Mouse (Mus musculus): ENCODE data around the gene Gpatch8. TPM values are rescaled to one million over a fixed set of nuclear protein-coding genes. Genes with fewer than 3 reads are reported as not detected.
A peak's percentile ranks its signal among the peaks of the same experiment; 100 is the strongest.

Gene Gpatch8
- polyA plus RNA-seq, 1 experiment from 2014 or later: 18.9 TPM

DNA sequence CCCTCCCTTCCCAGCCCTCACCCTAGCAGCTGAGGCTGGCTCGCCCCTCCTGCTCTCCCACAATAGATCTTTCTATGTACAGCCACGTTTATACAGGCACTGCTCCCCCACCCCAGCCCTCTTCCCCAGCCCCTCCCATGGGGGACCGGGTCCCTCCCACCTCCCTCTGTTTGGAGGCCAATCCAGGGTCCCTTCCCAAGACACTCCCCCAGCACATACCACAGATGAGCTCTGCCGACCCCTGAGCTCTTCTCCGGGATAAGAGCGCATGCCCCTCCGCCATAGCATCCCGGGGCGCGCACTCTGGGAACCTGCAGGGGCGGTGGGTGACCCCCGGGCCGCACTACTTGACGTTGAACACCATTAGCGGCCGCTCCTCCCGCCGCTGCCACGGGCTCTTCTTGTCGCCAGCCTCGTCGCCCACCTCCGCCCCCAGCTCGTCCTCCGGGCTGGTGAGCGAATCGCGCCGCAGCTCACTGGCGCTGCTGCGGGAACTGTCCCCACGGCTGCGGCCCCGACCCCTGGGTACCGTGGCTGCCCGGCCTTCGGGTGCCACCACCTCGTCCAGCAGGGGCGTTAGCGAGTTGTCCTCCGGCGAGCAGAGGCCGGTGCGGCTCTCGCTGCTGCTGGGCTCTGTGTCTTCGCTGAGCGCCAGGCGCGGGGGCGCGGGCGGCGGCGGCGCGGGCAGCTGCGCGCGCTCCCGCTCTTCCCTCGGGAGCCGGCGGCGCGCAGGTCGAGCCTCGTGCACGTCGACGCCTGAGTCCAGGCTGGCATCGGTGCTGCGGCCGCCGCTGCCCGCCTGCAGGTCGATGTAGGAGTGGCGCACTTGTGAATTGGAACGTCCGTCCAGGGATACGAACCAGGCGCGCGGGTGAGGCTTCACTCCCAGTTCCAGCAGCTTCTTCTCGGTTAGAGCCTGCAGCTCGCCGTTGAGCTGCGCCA is 118.8 kb downstream of the Gpatch8 start:
- Histone ChIP-seq H3K9me3 (ENCODE audit: control insufficient read depth) (no peaks in the 10 kb centered on the region), H3K9ac (ENCODE audit: low read depth, low read length) (peak overlapping the region; percentile 51), H3K36me3 (ENCODE audit: control insufficient read depth, insufficient read depth) (peaks cover 50% of the 10 kb centered on the region), H3K27me3 (replicated peaks; ENCODE audit: control insufficient read depth, insufficient read depth, low read length) (0 out of 2 replicates have a peak, but pooled peaks cover 11% of the 10 kb centered on the region), H3K27ac (ENCODE audit: low read depth, low read length) (no peak overlapping the region; the same call in 1 of the 2 replicates), H3K4me3 (ENCODE audit: low read depth, low read length) (peak overlapping the region; percentile 52), H3K4me2 (replicated peaks; ENCODE audit: low read depth) (peak overlapping the region; percentile 98), H3K4me1 (replicated peaks; ENCODE audit: control insufficient read depth, insufficient read depth, low read length) (peaks cover 6% of the 10 kb centered on the region; the same call in 1 of the 2 replicates)
- ATAC-seq: peak; percentile 49
- TF ChIP-seq CTCF (IDR thresholded peaks at IDR 0.05; ENCODE audit: low read depth): peak; percentile 69
- WGBS: 13% methylated on average over 86 of the region's 87 CpGs

DNA sequence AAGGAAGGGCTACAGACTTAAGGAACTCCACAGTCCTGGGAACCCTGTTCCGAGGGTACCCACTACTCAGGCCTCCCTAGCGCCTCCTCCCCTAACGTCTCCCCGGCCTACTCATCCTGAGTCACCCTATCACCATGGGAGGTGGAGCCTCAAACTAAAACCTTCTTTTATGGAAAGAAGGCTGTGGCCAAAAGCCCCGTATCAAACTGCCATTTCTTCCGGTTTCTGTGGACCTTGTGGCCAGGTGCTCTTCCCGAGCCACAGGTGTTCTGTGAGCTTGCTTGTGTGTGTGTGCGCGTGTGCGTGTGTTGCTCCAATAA is 119.8 kb downstream of the Gpatch8 start:
- Histone ChIP-seq H3K4me2 (replicated peaks; ENCODE audit: low read depth) (no peak overlapping the region), H3K4me1 (replicated peaks; ENCODE audit: control insufficient read depth, insufficient read depth, low read length) (peaks cover 6% of the 10 kb centered on the region; the same call in 1 of the 2 replicates), H3K4me3 (ENCODE audit: low read depth, low read length) (no peak overlapping the region), H3K27me3 (replicated peaks; ENCODE audit: control insufficient read depth, insufficient read depth, low read length) (0 out of 2 replicates have a peak, but pooled peaks cover 11% of the 10 kb centered on the region), H3K27ac (ENCODE audit: low read depth, low read length) (no peak overlapping the region), H3K9me3 (ENCODE audit: control insufficient read depth) (no peaks in the 10 kb centered on the region), H3K36me3 (ENCODE audit: control insufficient read depth, insufficient read depth) (peaks cover 50% of the 10 kb centered on the region), H3K9ac (ENCODE audit: low read depth, low read length) (no peak overlapping the region)
- 76% methylated on average over 10 of the region's 10 CpGs for WGBS
- TF ChIP-seq CTCF (IDR thresholded peaks at IDR 0.05; ENCODE audit: low read depth): no peak
- ATAC-seq: no peak

DNA sequence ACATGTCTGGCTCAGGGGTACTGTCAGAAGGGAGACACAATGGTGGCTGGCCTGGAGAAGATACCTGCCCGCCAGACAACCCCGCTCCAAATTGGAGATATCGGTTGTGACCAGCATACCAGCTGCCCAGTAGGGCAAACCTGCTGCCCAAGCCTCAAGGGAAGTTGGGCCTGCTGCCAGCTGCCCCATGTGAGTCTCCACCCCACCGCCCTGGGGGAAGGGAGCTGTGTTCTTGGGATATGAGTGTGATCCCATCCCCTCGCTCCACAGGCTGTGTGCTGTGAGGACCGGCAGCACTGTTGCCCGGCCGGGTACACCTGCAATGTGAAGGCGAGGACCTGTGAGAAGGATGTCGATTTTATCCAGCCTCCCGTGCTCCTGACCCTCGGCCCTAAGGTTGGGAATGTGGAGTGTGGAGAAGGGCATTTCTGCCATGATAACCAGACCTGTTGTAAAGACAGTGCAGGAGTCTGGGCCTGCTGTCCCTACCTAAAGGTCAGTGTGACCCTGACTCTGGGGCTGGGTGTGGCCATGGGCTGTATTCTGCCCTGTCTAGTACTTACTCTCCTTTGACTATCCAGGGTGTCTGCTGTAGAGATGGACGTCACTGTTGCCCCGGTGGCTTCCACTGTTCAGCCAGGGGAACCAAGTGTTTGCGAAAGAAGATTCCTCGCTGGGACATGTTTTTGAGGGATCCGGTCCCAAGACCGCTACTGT is 120.3 kb downstream of the Gpatch8 start:
- no peak for ATAC-seq
- Histone ChIP-seq H3K27ac (ENCODE audit: low read depth, low read length) (no peak overlapping the region), H3K9me3 (ENCODE audit: control insufficient read depth) (no peaks in the 10 kb centered on the region), H3K36me3 (ENCODE audit: control insufficient read depth, insufficient read depth) (peaks cover 50% of the 10 kb centered on the region), H3K9ac (ENCODE audit: low read depth, low read length) (no peak overlapping the region), H3K4me2 (replicated peaks; ENCODE audit: low read depth) (no peak overlapping the region), H3K4me1 (replicated peaks; ENCODE audit: control insufficient read depth, insufficient read depth, low read length) (peaks cover 6% of the 10 kb centered on the region; the same call in 1 of the 2 replicates), H3K4me3 (ENCODE audit: low read depth, low read length) (no peak overlapping the region), H3K27me3 (replicated peaks; ENCODE audit: control insufficient read depth, insufficient read depth, low read length) (0 out of 2 replicates have a peak, but pooled peaks cover 11% of the 10 kb centered on the region)
- 91% methylated on average over 18 of the region's 18 CpGs for WGBS
- no peak for TF ChIP-seq CTCF (IDR thresholded peaks at IDR 0.05; ENCODE audit: low read depth)

DNA sequence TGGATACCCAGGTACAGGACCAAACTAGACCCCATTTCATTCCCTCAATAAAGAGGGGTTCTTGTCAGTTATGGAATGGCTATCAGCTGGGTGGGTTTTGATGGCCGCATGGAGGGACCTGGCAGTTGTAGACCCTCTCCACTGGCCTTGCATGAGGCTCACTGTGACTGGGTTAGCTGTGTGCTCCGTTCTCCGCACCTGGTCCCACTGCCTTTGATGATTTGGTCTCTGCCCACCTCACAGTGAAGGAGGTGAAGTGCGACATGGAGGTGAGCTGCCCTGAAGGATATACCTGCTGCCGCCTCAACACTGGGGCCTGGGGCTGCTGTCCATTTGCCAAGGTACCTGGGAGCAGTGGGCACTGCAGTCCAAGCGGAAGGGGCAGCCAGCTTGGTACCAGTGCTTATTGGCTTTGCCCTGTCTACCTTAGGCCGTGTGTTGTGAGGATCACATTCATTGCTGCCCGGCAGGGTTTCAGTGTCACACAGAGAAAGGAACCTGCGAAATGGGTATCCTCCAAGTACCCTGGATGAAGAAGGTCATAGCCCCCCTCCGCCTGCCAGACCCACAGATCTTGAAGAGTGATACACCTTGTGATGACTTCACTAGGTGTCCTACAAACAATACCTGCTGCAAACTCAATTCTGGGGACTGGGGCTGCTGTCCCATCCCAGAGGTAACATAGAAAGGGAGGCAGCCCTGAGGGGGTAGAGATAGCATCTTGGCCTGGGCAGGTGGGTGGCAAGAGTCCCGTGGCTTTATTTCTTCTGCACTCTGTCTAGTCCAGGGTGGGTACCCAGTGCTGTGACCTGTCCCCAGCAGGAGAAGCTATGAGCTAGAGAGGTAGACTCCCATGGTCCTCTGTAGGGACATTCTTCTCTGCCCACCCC is 121.1 kb downstream of the Gpatch8 start:
- Histone ChIP-seq H3K9me3 (ENCODE audit: control insufficient read depth) (no peaks in the 10 kb centered on the region), H3K9ac (ENCODE audit: low read depth, low read length) (no peak overlapping the region), H3K36me3 (ENCODE audit: control insufficient read depth, insufficient read depth) (peaks cover 50% of the 10 kb centered on the region), H3K27ac (ENCODE audit: low read depth, low read length) (no peak overlapping the region), H3K4me2 (replicated peaks; ENCODE audit: low read depth) (no peak overlapping the region), H3K27me3 (replicated peaks; ENCODE audit: control insufficient read depth, insufficient read depth, low read length) (0 out of 2 replicates have a peak, but pooled peaks cover 11% of the 10 kb centered on the region), H3K4me3 (ENCODE audit: low read depth, low read length) (no peak overlapping the region), H3K4me1 (replicated peaks; ENCODE audit: control insufficient read depth, insufficient read depth, low read length) (peaks cover 6% of the 10 kb centered on the region; the same call in 1 of the 2 replicates)
- TF ChIP-seq CTCF (IDR thresholded peaks at IDR 0.05; ENCODE audit: low read depth): no peak
- 91% methylated on average over 11 of the region's 11 CpGs for WGBS
- ATAC-seq: no peak

DNA sequence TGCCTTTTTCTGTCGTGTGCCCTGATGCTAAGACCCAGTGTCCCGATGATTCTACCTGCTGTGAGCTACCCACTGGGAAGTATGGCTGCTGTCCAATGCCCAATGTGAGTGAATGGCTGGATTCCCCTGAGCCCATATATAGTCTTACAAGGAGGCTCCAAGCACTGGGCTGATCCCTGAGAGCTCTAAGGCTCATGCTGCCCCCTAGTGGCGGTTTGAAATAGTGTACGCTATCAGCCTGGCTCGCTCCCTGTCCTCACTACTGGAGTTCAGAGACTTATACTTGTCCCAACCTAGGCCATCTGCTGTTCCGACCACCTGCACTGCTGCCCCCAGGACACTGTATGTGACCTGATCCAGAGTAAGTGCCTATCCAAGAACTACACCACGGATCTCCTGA is 121.8 kb downstream of the Gpatch8 start:
- peaks cover 46% of the 10 kb centered on the region for H3K36me3 ChIP-seq (ENCODE audit: control insufficient read depth, insufficient read depth)
- 0 out of 2 replicates have a peak, but pooled peaks cover 11% of the 10 kb centered on the region for H3K27me3 ChIP-seq (replicated peaks; ENCODE audit: control insufficient read depth, insufficient read depth, low read length)
- H3K4me3 ChIP-seq (ENCODE audit: low read depth, low read length): no peak overlapping the region
- peak; percentile 95 for TF ChIP-seq CTCF (IDR thresholded peaks at IDR 0.05; ENCODE audit: low read depth)
- H3K4me1 ChIP-seq (replicated peaks; ENCODE audit: control insufficient read depth, insufficient read depth, low read length): peaks cover 6% of the 10 kb centered on the region; the same call in 1 of the 2 replicates
- no peak overlapping the region for H3K4me2 ChIP-seq (replicated peaks; ENCODE audit: low read depth)
- 16% methylated on average over 7 of the region's 7 CpGs for WGBS
- no peak overlapping the region for H3K9ac ChIP-seq (ENCODE audit: low read depth, low read length)
- no peaks in the 10 kb centered on the region for H3K9me3 ChIP-seq (ENCODE audit: control insufficient read depth)
- no peak overlapping the region for H3K27ac ChIP-seq (ENCODE audit: low read depth, low read length)
- no peak for ATAC-seq

Measured in intestine, postnatal 0 days (tissue).